Mouse (Mus musculus) ES-E14 (cell line): ENCODE measurements around the gene Sorcs2. TPM values are rescaled to one million over a fixed set of nuclear protein-coding genes. Genes with fewer than 3 reads are reported as not detected.
A peak's percentile ranks its signal among the peaks of the same experiment; 100 is the strongest.

Experiments used
- DNase-seq: peaks from one replicate; pipeline ENCODE4 v3.0.0-alpha.2; 2013; ENCODE audit warnings: low read depth, low spot score
- H3K27ac ChIP-seq: 2 replicates; pipeline ENCODE4 v1.5.1; 2012; ENCODE audit warnings: low read depth, mild to moderate bottlenecking, low read length, moderate library complexity, mixed read lengths; ENCODE audit not compliant: poor library complexity, insufficient read depth, severe bottlenecking
- H3K36me3 ChIP-seq: 2 replicates; pipeline ENCODE4 v1.6.1; 2012; ENCODE audit warnings: mild to moderate bottlenecking, low read length, moderate library complexity, mixed read lengths; ENCODE audit not compliant: control insufficient read depth, poor library complexity, insufficient read depth, severe bottlenecking
- H3K4me1 ChIP-seq, 2 experiments: fragments of 150-350 bp in 1 of 2; sonication (generic) in 1 of 2; 2 replicates each; pipeline ENCODE4 v1.6.1; 2012; ENCODE audit warnings: low read length in 2 of 2, mild to moderate bottlenecking in 1 of 2, mixed read lengths in 1 of 2; ENCODE audit not compliant: control insufficient read depth in 2 of 2, insufficient read depth in 2 of 2, poor library complexity in 1 of 2
- H3K4me3 ChIP-seq, 2 experiments: fragments of 150-350 bp in 1 of 2; sonication (generic) in 1 of 2; 2 replicates each; pipeline ENCODE4 v1.5.1; 2012; ENCODE audit warnings: low read length in 2 of 2, low read depth in 1 of 2, mild to moderate bottlenecking in 1 of 2, mixed read lengths in 1 of 2; ENCODE audit not compliant: insufficient read depth in 1 of 2, poor library complexity in 1 of 2, severe bottlenecking in 1 of 2
- H3K9ac ChIP-seq: 2 replicates; pipeline ENCODE4 v1.6.1; 2012; ENCODE audit warnings: low read depth, mild to moderate bottlenecking, low read length, mixed read lengths; ENCODE audit not compliant: poor library complexity, insufficient read depth, severe bottlenecking
- H3K9me3 ChIP-seq: fragments of 150-350 bp; sonication (generic); 2 replicates; pipeline ENCODE4 v1.6.1; 2012; ENCODE audit warnings: low read depth, mild to moderate bottlenecking, low read length; ENCODE audit not compliant: control insufficient read depth, insufficient read depth
- CHD2 ChIP-seq: IDR thresholded peaks from 2 replicates; pipeline ENCODE4 v1.6.1; 2014; ENCODE audit warnings: mild to moderate bottlenecking, low read depth, low read length, inconsistent platforms
- HCFC1 ChIP-seq: IDR thresholded peaks from 2 replicates; pipeline ENCODE4 v1.6.1; 2012; ENCODE audit warnings: low read length, inconsistent platforms, borderline replicate concordance; ENCODE audit not compliant: insufficient read depth
- MAFK ChIP-seq: IDR thresholded peaks from 2 replicates; pipeline ENCODE4 v1.6.1; 2014; ENCODE audit warnings: mild to moderate bottlenecking, low read depth, low read length, inconsistent platforms; ENCODE audit not compliant: insufficient read depth
- ZC3H11A ChIP-seq: IDR thresholded peaks from 2 replicates; pipeline ENCODE4 v1.6.1; 2012; ENCODE audit warnings: low read depth, mild to moderate bottlenecking, inconsistent platforms, low read length, borderline replicate concordance
- ZNF384 ChIP-seq: IDR thresholded peaks from 2 replicates; pipeline ENCODE4 v1.6.1; 2012; ENCODE audit warnings: low read depth, low read length, inconsistent platforms
- in situ Hi-C, 2 experiments: fragments of 600-800 bp; cut with MboI; formaldehyde crosslinking; loops; one replicate each; pipeline ENCODE4 v1.15.1; 2025; ENCODE audit warnings: low sequenced_read_pairs in 2 of 2, inconsistent platforms in 1 of 2; ENCODE audit not compliant: unreplicated experiment in 2 of 2
- total RNA-seq: library from RNA; depleted of rRNA; stranded (reverse); fragments of 300-350 nt; gene quantifications from 2 replicates; pipeline ENCODE4 v1.2.3, GENCODE M21; 2012

Sorcs2 gene
- total RNA-seq, 1 experiment: 5.4 TPM

DNA sequence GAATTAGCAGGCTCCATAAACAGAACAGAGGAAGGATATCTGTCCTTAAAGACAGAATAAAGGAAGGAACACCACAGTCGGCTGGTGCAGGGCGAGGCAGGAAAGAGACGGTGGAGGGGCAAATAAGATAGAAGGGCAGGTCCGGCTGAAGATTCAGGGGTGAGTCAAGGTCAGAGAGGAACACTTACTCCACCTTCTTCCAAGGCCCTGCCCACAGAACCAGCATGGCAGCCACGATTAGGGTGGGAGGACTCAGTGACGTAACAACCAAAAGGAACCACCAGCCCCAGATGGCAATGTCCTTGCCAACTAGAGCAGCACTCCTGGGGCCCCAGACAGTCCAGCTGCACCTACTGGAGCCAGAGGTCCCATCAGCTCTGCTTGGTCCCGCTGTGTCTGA, 36.2 kb downstream of the Sorcs2 start:
- H3K36me3 ChIP-seq: no peaks in the 10 kb centered on the region
- no peak for DNase-seq
- H3K9me3 ChIP-seq: no peaks in the 10 kb centered on the region
- in situ Hi-C loops: no loop called here
- TF ChIP-seq ZC3H11A: no peak
- TF ChIP-seq CHD2: no peak
- no peak for TF ChIP-seq HCFC1
- TF ChIP-seq ZNF384: no peak
- TF ChIP-seq MAFK: no peak
- no peak overlapping the region for H3K27ac ChIP-seq
- H3K4me3 ChIP-seq: no peak overlapping the region
- peaks cover 0 to 19% of the 10 kb centered on the region in 2 experiments; a peak in 2 of 4 replicates for H3K4me1 ChIP-seq
- H3K9ac ChIP-seq: no peak overlapping the region

DNA sequence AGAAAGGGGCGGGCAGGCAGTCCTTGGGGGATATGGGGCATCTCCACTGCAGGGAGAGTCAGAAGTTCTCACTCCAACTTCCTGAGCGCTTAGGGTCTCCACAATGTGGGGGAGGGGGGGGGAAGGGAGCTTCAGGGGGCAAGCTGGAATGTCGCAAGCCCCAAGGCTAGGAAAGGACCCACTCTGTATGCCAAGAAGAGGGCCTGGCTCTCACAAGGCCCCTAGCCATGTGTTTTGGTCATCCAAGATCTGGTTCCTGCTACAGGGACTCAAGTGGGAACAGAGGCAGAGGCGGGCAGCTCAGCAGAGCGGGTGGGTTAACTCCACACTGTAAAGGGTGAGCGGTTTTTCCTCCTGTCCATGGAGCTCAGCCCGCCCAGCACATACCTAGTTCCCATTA, 37.6 kb downstream of the Sorcs2 start:
- no peaks in the 10 kb centered on the region for H3K9me3 ChIP-seq
- H3K9ac ChIP-seq: peak overlapping the region; percentile 1; the same call in 1 of the 2 replicates
- peaks cover 0 to 19% of the 10 kb centered on the region in 2 experiments; a peak in 2 of 4 replicates for H3K4me1 ChIP-seq
- DNase-seq: no peak
- no peak overlapping the region for H3K4me3 ChIP-seq
- H3K27ac ChIP-seq: no peak overlapping the region
- H3K36me3 ChIP-seq: no peaks in the 10 kb centered on the region
- TF ChIP-seq MAFK (no peak), ZC3H11A (no peak), HCFC1 (no peak), CHD2 (no peak), ZNF384 (no peak)
- in situ Hi-C loops: no loop called here

DNA sequence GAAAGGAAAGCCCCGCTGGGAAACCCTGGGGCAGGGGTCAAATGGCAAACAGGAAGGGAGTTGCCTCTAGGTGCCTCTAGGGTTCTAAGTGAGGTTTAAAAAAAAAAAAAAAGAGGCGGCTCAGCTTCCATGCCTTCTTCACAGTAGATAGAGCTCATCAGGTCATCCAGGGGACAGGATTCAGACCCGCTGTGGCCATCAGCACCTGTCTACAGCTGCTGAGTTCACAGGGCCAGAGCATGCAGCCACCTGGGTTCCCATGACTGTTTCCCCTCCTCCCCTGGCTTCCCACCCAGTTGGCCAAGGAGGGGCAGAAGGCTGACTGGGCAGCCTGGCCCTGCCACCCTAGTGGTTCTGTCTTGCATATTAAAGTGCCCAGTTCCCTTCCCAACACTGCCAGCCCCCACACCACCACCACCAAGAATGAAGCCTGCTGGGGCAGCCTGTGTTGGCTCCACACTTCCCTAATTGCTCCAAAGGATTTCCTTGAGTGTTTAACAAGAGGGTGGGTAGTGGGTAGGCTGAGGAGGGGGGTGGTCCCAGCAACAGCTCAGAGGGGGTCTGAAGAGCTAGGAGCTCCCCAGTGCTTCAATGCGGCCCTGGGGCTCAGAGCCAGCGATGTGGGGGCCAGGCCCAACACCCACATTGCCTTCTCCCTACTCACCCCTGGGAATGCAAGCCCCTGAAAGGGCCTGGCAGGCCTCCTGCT, 38.2 kb downstream of the Sorcs2 start:
- DNase-seq: peak; percentile 36
- no peak overlapping the region for H3K9ac ChIP-seq
- H3K36me3 ChIP-seq: no peaks in the 10 kb centered on the region
- no peaks in the 10 kb centered on the region for H3K9me3 ChIP-seq
- in situ Hi-C loops: no loop called here
- H3K4me1 ChIP-seq: peaks cover 0 to 19% of the 10 kb centered on the region in 2 experiments; a peak in 2 of 4 replicates
- H3K27ac ChIP-seq: 0 out of 2 replicates have a peak overlapping the region, but pooled peaks have one; percentile 20
- no peak overlapping the region for H3K4me3 ChIP-seq
- no peak for TF ChIP-seq HCFC1
- peak; percentile 75 for TF ChIP-seq ZNF384
- no peak for TF ChIP-seq MAFK
- no peak for TF ChIP-seq CHD2

DNA sequence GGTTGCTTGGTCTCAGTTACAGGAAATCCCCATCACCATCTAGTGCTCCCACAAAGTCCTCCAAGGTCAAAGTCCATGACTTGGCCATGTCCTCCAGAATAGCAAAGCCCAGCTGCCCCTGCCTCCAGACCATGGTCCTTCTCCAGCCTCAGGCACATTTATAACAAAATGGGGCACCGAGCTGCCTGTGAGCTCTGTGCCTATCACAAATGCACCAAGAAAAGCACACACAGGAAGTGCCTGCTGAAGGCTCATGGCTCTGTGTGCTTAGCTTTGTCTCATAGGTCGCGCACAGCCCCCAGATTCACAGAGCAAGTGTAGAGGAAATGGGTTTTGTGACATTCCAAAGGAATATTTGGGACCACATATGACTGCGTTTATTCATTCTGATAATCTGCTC, 39.8 kb downstream of the Sorcs2 start:
- no peak overlapping the region for H3K4me3 ChIP-seq
- no peak for TF ChIP-seq ZC3H11A
- TF ChIP-seq MAFK: no peak
- no peak for TF ChIP-seq ZNF384
- TF ChIP-seq CHD2: no peak
- TF ChIP-seq HCFC1: no peak

DNA sequence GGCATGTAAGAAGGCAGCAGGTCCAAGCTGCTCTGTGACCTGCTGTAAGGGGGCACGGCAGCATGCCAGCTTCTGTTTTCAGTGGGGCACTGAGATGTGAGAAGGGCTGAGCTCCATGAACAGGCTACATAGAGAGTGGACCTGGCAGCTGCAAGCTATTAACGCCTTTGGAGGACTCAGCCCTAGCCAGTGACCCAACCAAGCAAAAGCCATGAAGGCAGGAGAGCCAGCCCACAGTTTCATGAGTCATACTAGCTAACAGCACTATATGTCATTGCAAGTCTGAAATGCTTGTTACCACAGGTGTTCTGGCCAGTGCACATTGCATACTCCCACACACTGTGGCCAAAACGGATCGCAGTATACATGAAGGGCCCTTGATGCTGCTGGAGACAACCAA, 41.3 kb downstream of the Sorcs2 start:
- Histone ChIP-seq H3K9me3 (no peaks in the 10 kb centered on the region), H3K4me3 (no peak overlapping the region), H3K9ac (no peak overlapping the region), H3K36me3 (no peaks in the 10 kb centered on the region), H3K4me1 (peaks cover 0 to 12% of the 10 kb centered on the region in 2 experiments; a peak in 2 of 4 replicates), H3K27ac (no peak overlapping the region)
- in situ Hi-C loops: no loop called here
- no peak for DNase-seq
- TF ChIP-seq CHD2 (no peak), MAFK (no peak), ZNF384 (no peak), ZC3H11A (no peak), HCFC1 (no peak)

More for the DNA sequence above, 39.8 kb downstream of the Sorcs2 start:
- Histone ChIP-seq H3K4me1 (peaks cover 0 to 18% of the 10 kb centered on the region in 2 experiments; a peak in 2 of 4 replicates), H3K9ac (no peak overlapping the region), H3K36me3 (no peaks in the 10 kb centered on the region), H3K27ac (no peak overlapping the region), H3K9me3 (no peaks in the 10 kb centered on the region)
- no peak for DNase-seq
- in situ Hi-C loops: no loop called here
